Mouse (Mus musculus): ENCODE data around the gene Gm28035. TPM values are rescaled to one million over a fixed set of nuclear protein-coding genes. Genes with fewer than 3 reads are reported as not detected.
A peak's percentile ranks its signal among the peaks of the same experiment; 100 is the strongest.

The Gm28035 gene
- polyA plus RNA-seq, 1 experiment from 2014 or later = 0.20 TPM

- no peaks in the 10 kb centered on the region for H3K27me3 ChIP-seq (ENCODE audit: insufficient read depth, low read length)
- H3K9me3 ChIP-seq (ENCODE audit: low read depth, low read length) = no peaks in the 10 kb centered on the region
- H3K4me2 ChIP-seq = peak overlapping the region; percentile 96
- peak overlapping the region; percentile 91 for H3K4me3 ChIP-seq (ENCODE audit: low read depth, low read length)
- 0 out of 2 replicates have a peak, but pooled peaks cover 3% of the 10 kb centered on the region for H3K36me3 ChIP-seq (ENCODE audit: insufficient read depth)
- peak overlapping the region; percentile 85; the same call in 1 of the 2 replicates for H3K9ac ChIP-seq
- H3K27ac ChIP-seq (ENCODE audit: low read depth) = no peak overlapping the region
- WGBS = 88% methylated on average over 5 of the region's 5 CpGs
- no peak for TF ChIP-seq CTCF (IDR thresholded peaks at IDR 0.05; ENCODE audit: low read depth)
- ATAC-seq (ENCODE audit: insufficient read depth) (no peak), DNase-seq (no peak)
- H3K4me1 ChIP-seq (ENCODE audit: insufficient read depth) = peaks cover 15% of the 10 kb centered on the region
Observed at GRCm38 (mm10) chr2:30285004-30285403, 44.6 kb downstream of the Gm28035 start.

- peaks cover 15% of the 10 kb centered on the region for H3K4me1 ChIP-seq (ENCODE audit: insufficient read depth)
- DNase-seq (no peak), ATAC-seq (ENCODE audit: insufficient read depth) (peak; percentile 65)
- H3K27ac ChIP-seq (ENCODE audit: low read depth) = 0 out of 2 replicates have a peak overlapping the region, but pooled peaks have one; percentile 30
- H3K9ac ChIP-seq = peak overlapping the region; percentile 85
- H3K27me3 ChIP-seq (ENCODE audit: insufficient read depth, low read length) = no peaks in the 10 kb centered on the region
- H3K36me3 ChIP-seq (ENCODE audit: insufficient read depth) = peaks cover 3% of the 10 kb centered on the region; the same call in 1 of the 2 replicates
- H3K4me2 ChIP-seq = peak overlapping the region; percentile 96
- no peaks in the 10 kb centered on the region for H3K9me3 ChIP-seq (ENCODE audit: low read depth, low read length)
- H3K4me3 ChIP-seq (ENCODE audit: low read depth, low read length) = peak overlapping the region; percentile 91
- TF ChIP-seq CTCF (IDR thresholded peaks at IDR 0.05; ENCODE audit: low read depth) = no peak
- WGBS = 11% methylated on average over 38 of the region's 38 CpGs
Observed at GRCm38 (mm10) chr2:30285416-30286181, 45.2 kb downstream of the Gm28035 start.

GRCm38 (mm10) chr2:30286192-30287026, 46.0 kb downstream of the Gm28035 start, which contains the start of the genes Dolk and Nup188:
Dolk (minus strand) TSS chr2:30286334.
Nup188 (plus strand) TSS chr2:30286397.
- Histone ChIP-seq H3K9me3 (ENCODE audit: low read depth, low read length) (no peaks in the 10 kb centered on the region), H3K4me3 (ENCODE audit: low read depth, low read length) (peak within 1 kb of the TSS; percentile 91), H3K27ac (ENCODE audit: low read depth) (peak within 1 kb of the TSS; percentile 76; the same call in 1 of the 2 replicates), H3K36me3 (ENCODE audit: insufficient read depth) (peaks cover 5% of the 10 kb centered on the region; the same call in 1 of the 2 replicates), H3K27me3 (ENCODE audit: insufficient read depth, low read length) (no peaks in the 10 kb centered on the region), H3K9ac (peak within 1 kb of the TSS; percentile 85), H3K4me2 (peak within 1 kb of the TSS; percentile 96), H3K4me1 (ENCODE audit: insufficient read depth) (peaks cover 15% of the 10 kb centered on the region)
- peak; percentile 93 for ATAC-seq (ENCODE audit: insufficient read depth)
- 0% methylated on average over 63 of the region's 68 CpGs for WGBS
- peak; percentile 98 for DNase-seq
- TF ChIP-seq CTCF (IDR thresholded peaks at IDR 0.05; ENCODE audit: low read depth) = no peak

- DNase-seq (peak; percentile 69), ATAC-seq (ENCODE audit: insufficient read depth) (peak; percentile 44; the same call in 1 of the 2 replicates)
- Histone ChIP-seq H3K9ac (peak overlapping the region; percentile 85), H3K4me3 (ENCODE audit: low read depth, low read length) (peak overlapping the region; percentile 91), H3K4me1 (ENCODE audit: insufficient read depth) (peaks cover 15% of the 10 kb centered on the region), H3K9me3 (ENCODE audit: low read depth, low read length) (no peaks in the 10 kb centered on the region), H3K27ac (ENCODE audit: low read depth) (no peak overlapping the region; the same call in 1 of the 2 replicates), H3K36me3 (ENCODE audit: insufficient read depth) (peaks cover 8% of the 10 kb centered on the region; the same call in 1 of the 2 replicates), H3K27me3 (ENCODE audit: insufficient read depth, low read length) (no peaks in the 10 kb centered on the region), H3K4me2 (peak overlapping the region; percentile 53)
- under 1% methylated on average over 10 of the region's 10 CpGs for WGBS
- TF ChIP-seq CTCF (IDR thresholded peaks at IDR 0.05; ENCODE audit: low read depth) = peak; percentile 7; the same call in 1 of the 2 replicates
Observed at GRCm38 (mm10) chr2:30287027-30287373, 46.6 kb downstream of the Gm28035 start.

GRCm38 (mm10) chr2:30299525-30299924, 59.2 kb downstream of the Gm28035 start:
- peak; percentile 26 for TF ChIP-seq CTCF (IDR thresholded peaks at IDR 0.05; ENCODE audit: low read depth)
- 69% methylated on average over 3 of the region's 3 CpGs for WGBS
- peaks cover 68% of the 10 kb centered on the region for H3K36me3 ChIP-seq (ENCODE audit: insufficient read depth)

GRCm38 (mm10) chr2:30299966-30300365, 59.6 kb downstream of the Gm28035 start:
- no peak for DNase-seq
- WGBS = 85% methylated on average over 5 of the region's 5 CpGs
- no peak overlapping the region for H3K9ac ChIP-seq

More at GRCm38 (mm10) chr2:30299525-30299924, 59.2 kb downstream of the Gm28035 start:
- Histone ChIP-seq H3K27ac (ENCODE audit: low read depth) (no peak overlapping the region), H3K9ac (no peak overlapping the region), H3K9me3 (ENCODE audit: low read depth, low read length) (no peaks in the 10 kb centered on the region), H3K4me2 (no peak overlapping the region), H3K4me1 (ENCODE audit: insufficient read depth) (no peaks in the 10 kb centered on the region), H3K27me3 (ENCODE audit: insufficient read depth, low read length) (no peaks in the 10 kb centered on the region), H3K4me3 (ENCODE audit: low read depth, low read length) (no peak overlapping the region)
- DNase-seq (peak; percentile 25), ATAC-seq (ENCODE audit: insufficient read depth) (no peak)

More at GRCm38 (mm10) chr2:30299966-30300365, 59.6 kb downstream of the Gm28035 start:
- no peak overlapping the region for H3K4me2 ChIP-seq
- no peak for ATAC-seq (ENCODE audit: insufficient read depth)
- no peaks in the 10 kb centered on the region for H3K27me3 ChIP-seq (ENCODE audit: insufficient read depth, low read length)
- TF ChIP-seq CTCF (IDR thresholded peaks at IDR 0.05; ENCODE audit: low read depth) = no peak
- no peaks in the 10 kb centered on the region for H3K9me3 ChIP-seq (ENCODE audit: low read depth, low read length)
- H3K4me1 ChIP-seq (ENCODE audit: insufficient read depth) = no peaks in the 10 kb centered on the region
- no peak overlapping the region for H3K4me3 ChIP-seq (ENCODE audit: low read depth, low read length)
- peaks cover 72% of the 10 kb centered on the region for H3K36me3 ChIP-seq (ENCODE audit: insufficient read depth)
- no peak overlapping the region for H3K27ac ChIP-seq (ENCODE audit: low read depth)

Data from lung, embryonic 14.5 days (tissue).